Mouse (Mus musculus) thymus, adult 18-20 months (tissue): ENCODE measurements at regions not wholly inside any gene's neighbourhood (a gene's known extent, or its start where the extent isn't known, plus 50 kb on each side); places are given as distances from the start of the nearest gene placed in this dataset.

Experiments used
- DNase-seq, 2 experiments: peaks; one replicate each; pipeline ENCODE4 v3.0.0; 2022; ENCODE audit warnings: mixed read lengths in 2 of 2

GRCm38 (mm10) chr11:111155023-111155422 lies 89.1 kb downstream of the Kcnj2 start:
- DNase-seq = no peak

- DNase-seq = no peak
These were observed 89.8 kb downstream of the Kcnj2 start for GRCm38 (mm10) chr11:111155747-111156146.

- DNase-seq = no peak
These were observed 93.3 kb downstream of the Kcnj2 start for GRCm38 (mm10) chr11:111159299-111159698.

- no peak for DNase-seq
These were observed 98.9 kb downstream of the Kcnj2 start for GRCm38 (mm10) chr11:111164907-111165306.

- no peak for DNase-seq
These were observed 104.3 kb downstream of the Kcnj2 start for GRCm38 (mm10) chr11:111170174-111170800.

GRCm38 (mm10) chr11:111173525-111173924 lies 107.6 kb downstream of the Kcnj2 start:
- DNase-seq = no peak

- DNase-seq = no peak
These were observed 109.6 kb downstream of the Kcnj2 start for GRCm38 (mm10) chr11:111175566-111175965.

GRCm38 (mm10) chr11:111177516-111177915 lies 111.6 kb downstream of the Kcnj2 start:
- no peak for DNase-seq

GRCm38 (mm10) chr11:111197422-111197821 lies 131.5 kb downstream of the Kcnj2 start:
- no peak for DNase-seq

- DNase-seq = no peak
These were observed 134.5 kb downstream of the Kcnj2 start for GRCm38 (mm10) chr11:111200512-111200911.

GRCm38 (mm10) chr11:111202780-111203179 lies 136.8 kb downstream of the Kcnj2 start:
- DNase-seq = no peak

- no peak for DNase-seq
These were observed 144.6 kb downstream of the Kcnj2 start for GRCm38 (mm10) chr11:111210565-111210964.

- no peak for DNase-seq
These were observed 146.2 kb downstream of the Kcnj2 start for GRCm38 (mm10) chr11:111212038-111212701.

GRCm38 (mm10) chr11:111212702-111213328 lies 146.9 kb downstream of the Kcnj2 start:
- DNase-seq = no peak

- DNase-seq = no peak
These were observed 149.0 kb downstream of the Kcnj2 start for GRCm38 (mm10) chr11:111215006-111215405.

- DNase-seq = no peak
These were observed 157.9 kb downstream of the Kcnj2 start for GRCm38 (mm10) chr11:111223834-111224233.

- no peak for DNase-seq
These were observed 161.3 kb downstream of the Kcnj2 start for GRCm38 (mm10) chr11:111227305-111227704.

- DNase-seq = no peak
These were observed 170.8 kb downstream of the Kcnj2 start for GRCm38 (mm10) chr11:111236741-111237140.

- no peak for DNase-seq
These were observed 173.8 kb downstream of the Kcnj2 start for GRCm38 (mm10) chr11:111239784-111240183.

- no peak for DNase-seq
These were observed 186.3 kb downstream of the Kcnj2 start for GRCm38 (mm10) chr11:111252226-111252625.

- DNase-seq = no peak
These were observed 190.6 kb downstream of the Kcnj2 start for GRCm38 (mm10) chr11:111256596-111256995.

GRCm38 (mm10) chr11:111260691-111261383 lies 194.9 kb downstream of the Kcnj2 start:
- DNase-seq = no peak

GRCm38 (mm10) chr11:111273651-111274050 lies 207.7 kb downstream of the Kcnj2 start:
- no peak for DNase-seq

- DNase-seq = no peak
These were observed 214.8 kb downstream of the Kcnj2 start for GRCm38 (mm10) chr11:111280769-111281168.
